Mouse (Mus musculus) C2C12 (cell line): ENCODE data around the gene Rpl15. TPM values are rescaled to one million over a fixed set of nuclear protein-coding genes. Genes with fewer than 3 reads are reported as not detected.
"Not testable (repeated sequence)": the region's sequence is repeated elsewhere in the genome, so short reads cannot be mapped to it uniquely, and the experiment has no call there.

ENCODE experiments used
- H3K27me3 ChIP-seq: one replicate; pipeline ENCODE4 v1.6.1; 2011; ENCODE audit not compliant: control insufficient read depth, insufficient read depth, insufficient read length
- H3K36me3 ChIP-seq: one replicate; pipeline ENCODE4 v1.6.1; 2011; ENCODE audit not compliant: control insufficient read depth, insufficient read depth
- H3K4me3 ChIP-seq: one replicate; pipeline ENCODE4 v1.5.1; 2011; ENCODE audit warnings: mild to moderate bottlenecking, control low read depth; ENCODE audit not compliant: poor library complexity, insufficient read depth, severe bottlenecking
- H3K79me2 ChIP-seq: one replicate; pipeline ENCODE4 v1.6.1; 2011; ENCODE audit not compliant: control insufficient read depth, insufficient read depth
- H3K79me3 ChIP-seq: one replicate; pipeline ENCODE4 v1.6.1; 2011; ENCODE audit warnings: low read depth, control low read depth
- H3ac ChIP-seq: one replicate; pipeline ENCODE3; 2011; ENCODE audit warnings: low read depth; ENCODE audit not compliant: control insufficient read depth, insufficient read length
- CEBPB ChIP-seq: IDR thresholded peaks from one replicate; pipeline ENCODE4 v1.6.1; 2011; ENCODE audit warnings: low read depth, mild to moderate bottlenecking, control low read depth, moderate library complexity
- CTCF ChIP-seq: IDR thresholded peaks from one replicate; pipeline ENCODE4 v1.5.1; 2011; ENCODE audit not compliant: control insufficient read depth, insufficient read depth, insufficient read length
- FOSL1 ChIP-seq: IDR thresholded peaks from one replicate; pipeline ENCODE4 v1.8.0; 2011; ENCODE audit warnings: mild to moderate bottlenecking, low read length; ENCODE audit not compliant: poor library complexity, insufficient read depth, severe bottlenecking
- MAX ChIP-seq: IDR thresholded peaks from one replicate; pipeline ENCODE4 v1.6.1; 2011; ENCODE audit warnings: mild to moderate bottlenecking, control low read depth
- MYOD1 ChIP-seq: IDR thresholded peaks from one replicate; pipeline ENCODE4 v1.6.1; 2011; ENCODE audit warnings: low read depth; ENCODE audit not compliant: control insufficient read depth, insufficient read length
- MYOG ChIP-seq: IDR thresholded peaks from one replicate; pipeline ENCODE4 v1.6.1; 2011; ENCODE audit not compliant: control insufficient read depth, insufficient read length; ENCODE audit errors: extremely low read depth
- USF1 ChIP-seq: IDR thresholded peaks from one replicate; pipeline ENCODE4 v1.6.1; 2011; ENCODE audit warnings: low read depth, mild to moderate bottlenecking, control low read depth, moderate library complexity
- polyA plus RNA-seq: library from polyadenylated mRNA; unstranded; fragments of >200 nt; fragmentation: generic; extraction: Trizol; gene quantifications from one replicate; pipeline ENCODE4 v1.2.1, GENCODE M21; 2012; ENCODE audit warnings: missing spikeins

Gene Rpl15
- polyA plus RNA-seq, 1 experiment, result 2,333 TPM

DNA sequence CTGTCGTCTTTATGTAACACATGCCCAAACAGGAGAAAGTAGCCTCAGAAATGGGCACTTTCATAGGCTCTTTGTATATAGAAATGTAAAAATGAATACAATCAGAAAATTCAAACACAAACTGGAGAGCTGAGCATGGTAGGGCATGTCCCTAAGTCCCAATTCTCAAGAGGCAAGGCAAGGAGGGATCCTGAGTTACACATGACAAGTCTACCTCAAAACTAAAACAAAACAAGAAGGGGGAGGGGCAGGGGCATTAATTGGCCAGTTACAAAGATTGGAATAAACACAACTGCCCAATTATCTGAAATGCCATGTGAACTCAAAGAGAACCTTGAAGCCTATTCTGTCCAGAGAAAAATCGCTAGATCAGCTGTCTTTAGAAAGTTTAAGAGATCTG is 38.1 kb downstream of the Rpl15 start:
- Histone ChIP-seq H3K36me3 (no peaks in the 10 kb centered on the region), H3K79me3 (peaks cover 53% of the 10 kb centered on the region), H3K79me2 (peaks cover 73% of the 10 kb centered on the region)

DNA sequence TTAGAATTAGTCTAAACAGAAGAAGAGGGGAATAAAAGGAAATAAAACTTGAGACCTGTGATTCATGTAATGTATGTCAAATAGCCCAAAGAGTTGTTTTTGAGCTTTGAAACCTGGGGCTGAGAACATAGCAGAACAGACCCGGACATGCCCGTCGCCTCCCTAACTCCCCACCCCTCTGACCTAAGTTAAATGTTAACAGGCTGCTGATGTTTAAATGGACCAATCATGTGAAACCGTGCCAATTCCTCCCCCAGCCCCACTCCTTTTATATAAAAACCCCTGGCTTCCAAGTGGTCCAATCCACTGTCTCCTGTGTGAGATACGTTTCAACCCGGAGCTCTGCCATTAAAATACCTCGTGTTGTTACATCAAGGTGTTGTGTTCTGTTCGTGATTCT is 39.3 kb downstream of the Rpl15 start:
- not testable (repeated sequence) for H3ac ChIP-seq, H3K36me3 ChIP-seq, H3K27me3 ChIP-seq, H3K4me3 ChIP-seq
- Histone ChIP-seq H3K79me3 (peaks cover 46% of the 10 kb centered on the region), H3K79me2 (peaks cover 61% of the 10 kb centered on the region)

More for the DNA sequence above, 38.1 kb downstream of the Rpl15 start:
- Histone ChIP-seq H3ac (no peak overlapping the region), H3K4me3 (no peak overlapping the region), H3K27me3 (no peaks in the 10 kb centered on the region)
- no peak for TF ChIP-seq CEBPB
- no peak for TF ChIP-seq USF1
- TF ChIP-seq FOSL1, result no peak
- no peak for TF ChIP-seq MAX
- no peak for TF ChIP-seq MYOD1
- TF ChIP-seq MYOG, result no peak
- no peak for TF ChIP-seq CTCF

DNA sequence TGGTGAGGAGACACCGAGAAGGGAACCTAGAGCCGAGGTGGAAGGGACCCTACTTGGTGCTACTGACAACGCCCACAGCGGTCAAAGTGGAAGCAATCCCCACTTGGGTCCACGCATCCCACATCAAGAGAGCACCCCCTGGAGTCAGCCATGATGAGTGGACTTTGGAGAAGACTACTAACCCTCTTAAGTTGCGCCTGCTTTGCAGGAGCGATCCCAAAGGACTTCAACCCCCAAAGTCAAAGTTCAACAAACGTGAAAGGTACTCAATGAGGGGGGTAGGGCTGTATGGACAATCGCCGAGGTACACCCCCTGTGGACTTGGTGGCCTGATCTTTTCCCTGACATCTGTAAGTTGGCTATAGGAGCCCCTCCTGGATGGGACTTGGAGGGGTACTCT is 41.4 kb downstream of the Rpl15 start:
- not testable (repeated sequence) for H3K27me3 ChIP-seq, H3ac ChIP-seq, H3K4me3 ChIP-seq, H3K36me3 ChIP-seq
- peaks cover 35% of the 10 kb centered on the region for H3K79me3 ChIP-seq
- peaks cover 53% of the 10 kb centered on the region for H3K79me2 ChIP-seq

DNA sequence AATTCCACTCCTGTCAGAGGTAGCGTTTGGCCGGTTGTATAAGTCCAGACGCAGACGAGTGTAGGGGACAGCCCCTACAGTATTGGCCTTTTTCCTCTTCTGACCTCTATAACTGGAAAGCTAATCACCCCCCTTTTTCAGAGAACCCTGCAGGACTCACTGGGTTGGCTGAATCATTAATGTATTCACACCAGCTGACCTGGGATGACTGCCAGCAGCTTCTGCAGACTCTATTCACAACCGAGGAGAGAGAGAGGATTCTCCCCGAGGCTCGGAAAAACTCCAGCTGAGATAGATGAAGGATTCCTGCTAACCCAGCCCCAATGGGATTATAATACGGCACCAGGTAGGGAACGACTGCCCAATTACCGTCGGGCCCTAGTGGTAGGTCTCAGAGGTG is 45.0 kb downstream of the Rpl15 start:
- H3K4me3 ChIP-seq, H3K27me3 ChIP-seq, H3K36me3 ChIP-seq, H3ac ChIP-seq: not testable (repeated sequence)
- Histone ChIP-seq H3K79me3 (peaks cover 15% of the 10 kb centered on the region), H3K79me2 (peaks cover 44% of the 10 kb centered on the region)

DNA sequence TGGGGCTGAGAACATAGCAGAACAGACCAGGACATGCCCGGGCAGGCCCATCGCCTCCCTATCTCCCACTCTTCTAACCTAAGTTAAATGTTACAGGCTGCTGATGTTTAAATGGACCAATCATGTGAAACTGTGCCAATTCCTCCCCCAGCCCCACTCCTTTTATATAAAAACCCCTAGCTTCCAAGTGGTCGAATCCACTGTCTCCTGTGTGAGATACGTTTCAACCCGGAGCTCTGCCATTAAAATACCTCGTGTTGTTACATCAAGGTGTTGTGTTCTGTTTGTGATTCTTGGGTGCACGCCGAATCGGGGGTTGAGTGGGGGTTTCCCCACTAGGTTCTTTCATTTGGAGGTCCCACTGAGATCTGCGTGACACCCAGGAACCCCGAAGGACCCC is 45.8 kb downstream of the Rpl15 start:
- Histone ChIP-seq H3K79me3 (peaks cover 15% of the 10 kb centered on the region), H3K79me2 (peaks cover 39% of the 10 kb centered on the region)
- H3ac ChIP-seq, H3K4me3 ChIP-seq, H3K36me3 ChIP-seq, H3K27me3 ChIP-seq: not testable (repeated sequence)

DNA sequence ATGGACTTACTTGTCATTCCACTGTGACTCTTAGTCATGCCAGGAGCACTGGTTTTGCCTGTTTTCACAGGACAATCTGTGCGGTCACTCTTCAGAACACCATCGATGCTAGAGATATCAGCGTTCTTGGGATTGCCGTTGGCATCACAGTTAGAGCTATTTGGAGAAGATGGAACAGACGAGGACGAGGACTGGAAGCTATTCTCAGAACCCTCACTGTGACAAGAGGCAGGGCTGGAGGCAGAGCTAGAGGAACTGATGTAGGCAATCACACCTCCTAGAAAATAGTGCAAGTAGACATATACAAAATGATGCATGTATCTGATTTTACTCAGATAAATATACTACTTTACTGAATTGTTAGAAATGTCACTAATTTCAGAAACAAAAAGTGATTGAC is 49.2 kb downstream of the Rpl15 start:
- Histone ChIP-seq H3ac (no peak overlapping the region), H3K4me3 (no peak overlapping the region), H3K79me3 (peaks cover 12% of the 10 kb centered on the region), H3K27me3 (no peaks in the 10 kb centered on the region), H3K36me3 (peaks cover 6% of the 10 kb centered on the region), H3K79me2 (peaks cover 46% of the 10 kb centered on the region)
- TF ChIP-seq FOSL1 (no peak), CTCF (no peak), USF1 (no peak), MAX (no peak), MYOD1 (no peak), MYOG (no peak), CEBPB (no peak)

Other genes with a start within 250 kb of the Rpl15 start
- 5.6 TPM for gene Nr1d2, start 32.3 kb downstream of the Rpl15 start, polyA plus RNA-seq
- 5.0 TPM for gene Nkiras1, start 255 bp downstream of the Rpl15 start, polyA plus RNA-seq
- 37.0 TPM for gene Ube2e1, start 60.5 kb upstream of the Rpl15 start, polyA plus RNA-seq